1 mouse cellular context compared by ENCODE assay signal in genomic region chr12:113157521-113157920, GRCm38 (mm10).
TF ChIP-seq lines count a peak whose summit lies in the region.

No protein-coding gene starts in this region.

TF ChIP-seq in myocyte, 11 proteins besides CTCF, POLR2A, EP300 and RAD21:
- no peak for TF ChIP-seq REST (IDR thresholded peaks at IDR 0.05; ENCODE audit: insufficient read depth, insufficient read length)
- TF ChIP-seq TCF12 (IDR thresholded peaks at IDR 0.05; ENCODE audit: insufficient read depth, poor library complexity, severe bottlenecking): no peak
- TF ChIP-seq TCF3 (IDR thresholded peaks at IDR 0.05; ENCODE audit: insufficient read length, low read depth): no peak
- TF ChIP-seq SRF (IDR thresholded peaks at IDR 0.05; ENCODE audit: control insufficient read depth, insufficient read length, low read depth): no peak
- no peak for TF ChIP-seq E2F4 (IDR thresholded peaks at IDR 0.05; ENCODE audit: insufficient read depth)
